Mouse (Mus musculus) stomach, embryonic 16.5 days (tissue): ENCODE data around the gene Myo1g. TPM values are rescaled to one million over a fixed set of nuclear protein-coding genes. Genes with fewer than 3 reads are reported as not detected.

ENCODE experiments used
- ATAC-seq: fragments of 200-750 bp; cut with Nextera tagmentation; 2 replicates; pipeline ENCODE4 v1.8.0; 2017; ENCODE audit warnings: moderate number of reproducible peaks, moderate TSS enrichment; ENCODE audit not compliant: insufficient read depth, low FRiP score
- H3K27ac ChIP-seq: fragments of 300-500 bp; sonication (generic); 2 replicates; pipeline ENCODE4 v1.5.1; 2014; ENCODE audit warnings: low read length
- H3K27me3 ChIP-seq: fragments of 300-500 bp; sonication (generic); 2 replicates; pipeline ENCODE4 v1.6.1; 2014; ENCODE audit warnings: low read length, control low read depth, mixed read lengths; ENCODE audit not compliant: control insufficient read depth, insufficient read depth
- H3K36me3 ChIP-seq: fragments of 300-500 bp; sonication (generic); 2 replicates; pipeline ENCODE4 v1.6.1; 2014; ENCODE audit warnings: low read length; ENCODE audit not compliant: control insufficient read depth, insufficient read depth
- H3K4me1 ChIP-seq: fragments of 300-500 bp; sonication (generic); 2 replicates; pipeline ENCODE4 v1.6.1; 2014; ENCODE audit warnings: low read length, control low read depth, mixed read lengths; ENCODE audit not compliant: control insufficient read depth, insufficient read depth
- H3K4me2 ChIP-seq: fragments of 300-500 bp; sonication (generic); 2 replicates; pipeline ENCODE4 v1.6.1; 2014; ENCODE audit warnings: low read depth, low read length, mixed read lengths
- H3K4me3 ChIP-seq: fragments of 300-500 bp; sonication (generic); replicated peaks from 2 replicates; pipeline ENCODE4 v1.5.1; 2014; ENCODE audit warnings: mild to moderate bottlenecking, low read length
- H3K9ac ChIP-seq: fragments of 300-500 bp; sonication (generic); 2 replicates; pipeline ENCODE4 v1.6.1; 2014; ENCODE audit warnings: low read length
- H3K9me3 ChIP-seq: fragments of 300-500 bp; sonication (generic); replicated peaks from 2 replicates; pipeline ENCODE4 v1.6.1; 2016; ENCODE audit warnings: low read length, control low read depth; ENCODE audit not compliant: control insufficient read depth
- WGBS: fragments of 180-500 bp; shearing (Covaris S2); extraction: QIAGEN DNeasy Blood & Tissue Kit; methylation state at CpG from one replicate; pipeline ENCODE4 v1.1.7; 2014; 5-methylcytosine and 5-hydroxymethylcytosine counted together
- polyA plus RNA-seq: library from polyadenylated mRNA; unstranded; fragments of >200 nt; fragmentation: Nextera tagmentation; extraction: Ambion mirVana; gene quantifications from 2 replicates; pipeline ENCODE4 v1.2.1, GENCODE M21; 2015

The Myo1g gene
- 3.5 and 3.9 TPM in 2 replicates for polyA plus RNA-seq

DNA sequence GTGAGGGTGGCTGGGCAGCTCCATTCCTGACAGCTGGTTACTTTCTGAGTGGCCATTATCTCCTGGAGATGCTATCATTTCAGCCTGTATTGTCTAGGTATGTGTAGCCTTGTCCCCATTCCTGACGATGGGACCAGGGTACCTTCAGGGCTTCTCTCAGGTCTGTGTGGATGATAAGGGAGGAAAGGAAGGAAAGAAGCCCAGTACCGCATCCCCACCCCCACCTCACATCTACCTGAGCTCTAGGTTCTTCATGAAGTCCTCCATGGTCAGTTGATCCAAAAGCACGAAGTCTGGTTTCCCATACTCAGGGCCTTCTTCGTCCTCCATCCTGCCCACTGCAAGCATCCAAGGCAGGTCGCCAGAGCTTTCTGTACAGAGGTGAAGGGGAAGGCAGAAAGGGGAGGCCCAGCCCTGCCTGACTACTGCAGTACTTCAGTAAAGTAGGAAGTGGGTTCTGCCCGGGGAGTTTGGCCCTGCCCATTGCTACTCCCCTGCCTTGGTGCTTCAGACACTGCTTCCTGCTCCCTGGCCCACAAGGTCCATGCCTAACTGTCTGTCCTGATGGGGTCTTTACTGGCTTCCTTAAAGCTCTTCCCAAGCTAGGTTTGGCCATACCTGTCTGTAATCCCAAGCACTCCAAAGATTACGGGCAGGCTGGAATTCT is at the start of gene Myo1g:
TSS of gene Myo1g (minus strand) at position 459 of the 667 bp plus-strand sequence.
- Histone ChIP-seq H3K4me2 (no peak within 1 kb of the TSS), H3K4me3 (peak within 1 kb of the TSS; percentile 6; the same call in 1 of the 2 replicates), H3K4me1 (no peaks in the 10 kb centered on the region), H3K27me3 (no peaks in the 10 kb centered on the region), H3K9me3 (no peaks in the 10 kb centered on the region), H3K36me3 (peaks cover 22% of the 10 kb centered on the region), H3K27ac (no peak within 1 kb of the TSS), H3K9ac (no peak within 1 kb of the TSS)
- no peak for ATAC-seq
- 59% methylated on average over 7 of the region's 7 CpGs for WGBS

GRCm38 (mm10) chr11:6569410-6569777 is 48.6 kb upstream of the Myo1g start:
- Histone ChIP-seq H3K36me3 (no peaks in the 10 kb centered on the region), H3K4me2 (no peak overlapping the region), H3K4me3 (no peak overlapping the region), H3K27ac (no peak overlapping the region), H3K27me3 (no peaks in the 10 kb centered on the region), H3K9me3 (no peaks in the 10 kb centered on the region), H3K9ac (no peak overlapping the region; the same call in 1 of the 2 replicates), H3K4me1 (peaks cover 10% of the 10 kb centered on the region; the same call in 1 of the 2 replicates)
- ATAC-seq, result no peak
- whole genome bisulfite sequencing, result 49% methylated on average over 3 of the region's 3 CpGs

DNA sequence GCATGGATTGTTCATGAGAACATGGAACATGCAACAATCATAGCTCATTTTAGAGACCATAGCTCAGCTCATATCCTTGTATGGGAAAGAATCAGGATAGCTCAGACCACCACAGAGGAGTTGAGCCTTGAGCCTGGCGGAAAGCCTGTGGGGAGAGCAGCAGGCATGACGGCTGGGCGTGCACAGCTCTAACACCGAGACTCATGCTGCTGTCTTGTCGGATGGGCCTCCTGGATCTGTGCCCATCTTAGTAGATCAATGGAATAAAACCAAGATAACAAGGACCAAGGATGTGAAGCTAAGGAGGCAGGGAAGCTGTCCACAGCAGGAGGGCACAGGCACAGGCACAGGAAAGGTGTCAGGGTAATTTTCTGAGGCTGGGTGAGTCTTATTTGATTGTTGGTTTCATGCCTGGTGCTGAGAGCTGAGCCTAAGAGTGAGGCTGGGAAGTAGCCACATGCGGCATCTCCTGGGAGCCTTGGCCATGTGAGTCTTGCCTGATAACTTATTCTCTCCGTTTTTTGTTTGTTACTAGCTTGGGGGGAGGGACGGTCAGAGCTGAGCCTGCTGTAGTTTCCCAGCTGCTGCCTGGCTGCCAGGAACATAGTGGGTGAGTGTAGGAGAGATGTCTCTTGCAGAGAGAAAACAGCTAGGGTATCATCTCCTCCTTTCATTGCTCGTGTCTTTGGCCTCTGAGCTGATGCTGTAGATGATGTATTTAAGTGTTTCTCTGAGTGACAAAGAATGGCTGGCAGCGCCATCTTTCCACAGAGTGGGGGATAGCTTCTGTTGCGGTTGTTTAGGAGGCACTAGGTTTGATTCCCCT is 48.0 kb upstream of the Myo1g start:
- no peak for ATAC-seq
- Histone ChIP-seq H3K36me3 (peaks cover 3% of the 10 kb centered on the region; the same call in 1 of the 2 replicates), H3K4me1 (peaks cover 10% of the 10 kb centered on the region; the same call in 1 of the 2 replicates), H3K27ac (peak overlapping the region; percentile 51; the same call in 1 of the 2 replicates), H3K4me2 (0 out of 2 replicates have a peak overlapping the region, but pooled peaks have one; percentile 11), H3K9me3 (no peaks in the 10 kb centered on the region), H3K4me3 (peak overlapping the region; percentile 12; the same call in 1 of the 2 replicates), H3K27me3 (no peaks in the 10 kb centered on the region), H3K9ac (peak overlapping the region; percentile 58)
- WGBS, result 56% methylated on average over 11 of the region's 11 CpGs

DNA sequence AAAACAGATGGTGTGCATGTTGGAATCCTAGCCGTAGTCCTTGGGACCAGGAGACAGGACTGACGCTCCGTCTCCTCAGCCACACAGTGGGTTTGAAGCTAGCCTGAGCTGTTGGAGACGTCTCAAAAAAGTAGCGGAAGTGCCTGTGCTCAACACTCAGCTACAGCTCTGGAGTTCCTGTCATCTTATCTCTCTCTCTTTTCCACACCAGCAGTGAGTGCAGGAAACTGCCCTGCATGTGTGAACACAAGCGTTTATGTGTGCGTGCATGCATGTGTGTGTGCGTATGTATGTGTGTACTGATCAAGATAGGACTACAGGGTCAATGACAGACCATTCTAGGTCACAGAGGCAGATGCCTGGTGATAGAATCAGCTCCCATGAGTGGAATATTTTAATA is 47.2 kb upstream of the Myo1g start:
- Histone ChIP-seq H3K9ac (no peak overlapping the region), H3K36me3 (peaks cover 3% of the 10 kb centered on the region; the same call in 1 of the 2 replicates), H3K4me2 (no peak overlapping the region), H3K9me3 (no peaks in the 10 kb centered on the region), H3K4me1 (peaks cover 10% of the 10 kb centered on the region; the same call in 1 of the 2 replicates), H3K27ac (peak overlapping the region; percentile 51; the same call in 1 of the 2 replicates), H3K27me3 (no peaks in the 10 kb centered on the region), H3K4me3 (no peak overlapping the region)
- ATAC-seq, result no peak
- 81% methylated on average over 8 of the region's 8 CpGs for WGBS

- peaks cover 18% of the 10 kb centered on the region; the same call in 1 of the 2 replicates for H3K4me1 ChIP-seq
- H3K9ac ChIP-seq, result no peak overlapping the region
- peaks cover 3% of the 10 kb centered on the region; the same call in 1 of the 2 replicates for H3K36me3 ChIP-seq
- H3K9me3 ChIP-seq, result no peaks in the 10 kb centered on the region
- no peak overlapping the region for H3K4me2 ChIP-seq
- H3K4me3 ChIP-seq, result no peak overlapping the region
- WGBS, result 74% methylated on average over 4 of the region's 4 CpGs
- H3K27me3 ChIP-seq, result no peaks in the 10 kb centered on the region
- no peak for ATAC-seq
- H3K27ac ChIP-seq, result no peak overlapping the region
Observed at GRCm38 (mm10) chr11:6566496-6566895, 45.7 kb upstream of the Myo1g start.

DNA sequence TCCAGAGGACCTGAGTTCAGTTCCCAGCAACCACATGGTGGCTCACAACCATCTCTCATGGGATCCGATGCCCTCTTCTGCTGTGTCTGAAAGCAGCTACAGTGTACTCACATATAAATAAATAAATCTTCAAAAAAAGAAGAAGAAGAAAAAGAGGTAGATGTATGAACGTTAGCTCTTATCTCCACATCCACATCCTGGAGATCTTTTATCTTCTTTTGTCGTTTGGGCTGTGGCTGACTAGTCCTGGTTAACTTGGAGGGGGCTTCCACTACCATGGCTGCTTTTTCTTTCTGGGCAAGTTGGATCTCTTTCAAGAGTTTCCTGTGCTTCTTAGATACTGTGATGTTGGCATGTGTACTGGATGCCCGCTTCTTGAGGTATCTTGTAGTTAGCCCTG is 42.4 kb upstream of the Myo1g start:
- no peak for ATAC-seq
- 77% methylated on average over 4 of the region's 4 CpGs for WGBS
- H3K4me3 ChIP-seq, result no peak overlapping the region
- no peak overlapping the region for H3K4me2 ChIP-seq
- no peaks in the 10 kb centered on the region for H3K9me3 ChIP-seq
- H3K4me1 ChIP-seq, result peaks cover 17% of the 10 kb centered on the region; the same call in 1 of the 2 replicates
- H3K27me3 ChIP-seq, result no peaks in the 10 kb centered on the region
- no peak overlapping the region for H3K27ac ChIP-seq
- no peak overlapping the region for H3K9ac ChIP-seq
- peaks cover 3% of the 10 kb centered on the region; the same call in 1 of the 2 replicates for H3K36me3 ChIP-seq

- Histone ChIP-seq H3K9me3 (no peaks in the 10 kb centered on the region), H3K27me3 (no peaks in the 10 kb centered on the region), H3K27ac (peak overlapping the region; percentile 79; the same call in 1 of the 2 replicates), H3K36me3 (peaks cover 3% of the 10 kb centered on the region; the same call in 1 of the 2 replicates), H3K4me1 (peaks cover 13% of the 10 kb centered on the region; the same call in 1 of the 2 replicates), H3K9ac (0 out of 2 replicates have a peak overlapping the region, but pooled peaks have one; percentile 26), H3K4me3 (no peak overlapping the region), H3K4me2 (no peak overlapping the region)
- WGBS, result 66% methylated on average over 6 of the region's 6 CpGs
- ATAC-seq, result peak; percentile 75; the same call in 1 of the 2 replicates
Observed at GRCm38 (mm10) chr11:6562359-6562758, 41.6 kb upstream of the Myo1g start.

DNA sequence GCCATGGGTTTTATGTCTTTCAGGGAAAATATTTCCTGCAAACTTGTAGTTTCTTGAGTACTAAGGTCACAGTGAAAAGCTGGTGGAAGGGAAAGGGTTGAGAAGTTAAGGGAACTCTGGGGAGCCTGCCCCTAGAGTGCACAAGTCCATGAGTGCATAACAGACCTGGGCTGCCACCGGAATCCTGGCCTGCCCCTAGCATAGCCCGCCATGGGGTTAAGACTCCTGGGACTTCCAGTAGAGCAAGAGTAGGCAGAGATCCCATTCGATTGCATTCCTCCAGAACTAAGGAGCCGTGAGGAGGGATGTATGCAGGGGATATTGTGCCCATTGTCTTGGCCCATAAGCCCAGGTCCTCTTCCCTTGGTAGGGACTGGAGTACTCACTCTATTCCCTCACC is 40.7 kb upstream of the Myo1g start:
- Histone ChIP-seq H3K27ac (peak overlapping the region; percentile 79), H3K36me3 (peaks cover 3% of the 10 kb centered on the region; the same call in 1 of the 2 replicates), H3K27me3 (no peaks in the 10 kb centered on the region), H3K9ac (no peak overlapping the region), H3K9me3 (no peaks in the 10 kb centered on the region), H3K4me2 (peak overlapping the region; percentile 34; the same call in 1 of the 2 replicates), H3K4me1 (peaks cover 13% of the 10 kb centered on the region; the same call in 1 of the 2 replicates), H3K4me3 (peak overlapping the region; percentile 23)
- no peak for ATAC-seq
- 85% methylated on average over 4 of the region's 4 CpGs for WGBS
